Mouse (Mus musculus): ENCODE results near the gene Mamdc2.

Gene Mamdc2

GRCm38 (mm10) chr19:23256771-23257170 is 191.5 kb downstream of the Mamdc2 start:
- DNase-seq: peak; percentile 27

All from cerebellum, adult 11 months (tissue).